Mouse (Mus musculus): Measurements from ENCODE around the gene Mesd.

- TF ChIP-seq EP300 (IDR thresholded peaks at IDR 0.05; ENCODE audit: low read depth) (no peak), CTCF (IDR thresholded peaks at IDR 0.05; ENCODE audit: low read depth) (no peak)
These were observed 14.3 kb upstream of the Mesd start for GRCm38 (mm10) chr7:83869839-83870543.
